Mouse (Mus musculus) yolk sac, embryonic 10.5 days (tissue): ENCODE data around the gene Elavl4.

Experiments used
- DNase-seq: peaks from one replicate; pipeline ENCODE4 v3.0.0-alpha.2; 2017; ENCODE audit warnings: low spot score

Elavl4 gene

GRCm38 (mm10) chr4:110266804-110267575, 84.7 kb downstream of the Elavl4 start:
- no peak for DNase-seq

GRCm38 (mm10) chr4:110264345-110264943, 87.3 kb downstream of the Elavl4 start:
- DNase-seq: no peak

- no peak for DNase-seq
Observed at GRCm38 (mm10) chr4:110257360-110257759, 94.3 kb downstream of the Elavl4 start.

GRCm38 (mm10) chr4:110255617-110256016, 96.1 kb downstream of the Elavl4 start:
- DNase-seq: no peak

GRCm38 (mm10) chr4:110250055-110250454, 101.7 kb downstream of the Elavl4 start:
- DNase-seq: no peak

- no peak for DNase-seq
Observed at GRCm38 (mm10) chr4:110242879-110243278, 108.8 kb downstream of the Elavl4 start.

- no peak for DNase-seq
Observed at GRCm38 (mm10) chr4:110234554-110234953, 117.2 kb downstream of the Elavl4 start.

GRCm38 (mm10) chr4:110232327-110232726, 119.4 kb downstream of the Elavl4 start:
- no peak for DNase-seq

GRCm38 (mm10) chr4:110231799-110232198, 119.9 kb downstream of the Elavl4 start:
- no peak for DNase-seq

GRCm38 (mm10) chr4:110229652-110230051, 122.1 kb downstream of the Elavl4 start:
- no peak for DNase-seq

GRCm38 (mm10) chr4:110229238-110229637, 122.5 kb downstream of the Elavl4 start:
- no peak for DNase-seq

GRCm38 (mm10) chr4:110227621-110228031, 124.1 kb downstream of the Elavl4 start:
- no peak for DNase-seq

- DNase-seq: no peak
Observed at GRCm38 (mm10) chr4:110225492-110225891, 126.2 kb downstream of the Elavl4 start.

- no peak for DNase-seq
Observed at GRCm38 (mm10) chr4:110218819-110219218, 132.9 kb downstream of the Elavl4 start.

- no peak for DNase-seq
Observed at GRCm38 (mm10) chr4:110217553-110217952, 134.2 kb downstream of the Elavl4 start.

- DNase-seq: no peak
Observed at GRCm38 (mm10) chr4:110214543-110214942, 137.2 kb downstream of the Elavl4 start.

- no peak for DNase-seq
Observed at GRCm38 (mm10) chr4:110213666-110214065, 138.0 kb downstream of the Elavl4 start.

- no peak for DNase-seq
Observed at GRCm38 (mm10) chr4:110210246-110210645, 141.5 kb downstream of the Elavl4 start.

- no peak for DNase-seq
Observed at GRCm38 (mm10) chr4:110209613-110210012, 142.1 kb downstream of the Elavl4 start.

GRCm38 (mm10) chr4:110201680-110202079, 150.0 kb downstream of the Elavl4 start:
- no peak for DNase-seq

GRCm38 (mm10) chr4:110199897-110200296, 151.8 kb downstream of the Elavl4 start:
- DNase-seq: no peak

- DNase-seq: no peak
Observed at GRCm38 (mm10) chr4:110198600-110198999, 153.1 kb downstream of the Elavl4 start.

GRCm38 (mm10) chr4:110177263-110177662, 174.4 kb downstream of the Elavl4 start:
- no peak for DNase-seq

GRCm38 (mm10) chr4:110172028-110172427, 179.7 kb downstream of the Elavl4 start:
- DNase-seq: no peak
